Mouse (Mus musculus) adrenal gland, adult 10 weeks (tissue): ENCODE data around the gene Tnfrsf12a. TPM values are rescaled to one million over a fixed set of nuclear protein-coding genes. Genes with fewer than 3 reads are reported as not detected.

Experiments
- polyA plus RNA-seq: library from polyadenylated mRNA; stranded (reverse); fragments of 350-450 nt; fragmentation: Illumina TruSeq; extraction: RNeasy Lipid Tissue Mini Kit (QIAGEN cat#74804); gene quantifications from one replicate; pipeline ENCODE4 v1.2.3, GENCODE M21; 2014; ENCODE audit warnings: low read depth, low replicate concordance

The Tnfrsf12a gene
- 4.1 TPM for polyA plus RNA-seq

GRCm38 (mm10) chr17:23677236-23677679 is at the start of gene Tnfrsf12a:
TSS of gene Tnfrsf12a (minus strand) at chr17:23677468.

GRCm38 (mm10) chr17:23725999-23726757 is 48.9 kb upstream of the Tnfrsf12a start, which contains the start of gene Pkmyt1:
TSS of gene Pkmyt1 (plus strand) at chr17:23726336.

DNA sequence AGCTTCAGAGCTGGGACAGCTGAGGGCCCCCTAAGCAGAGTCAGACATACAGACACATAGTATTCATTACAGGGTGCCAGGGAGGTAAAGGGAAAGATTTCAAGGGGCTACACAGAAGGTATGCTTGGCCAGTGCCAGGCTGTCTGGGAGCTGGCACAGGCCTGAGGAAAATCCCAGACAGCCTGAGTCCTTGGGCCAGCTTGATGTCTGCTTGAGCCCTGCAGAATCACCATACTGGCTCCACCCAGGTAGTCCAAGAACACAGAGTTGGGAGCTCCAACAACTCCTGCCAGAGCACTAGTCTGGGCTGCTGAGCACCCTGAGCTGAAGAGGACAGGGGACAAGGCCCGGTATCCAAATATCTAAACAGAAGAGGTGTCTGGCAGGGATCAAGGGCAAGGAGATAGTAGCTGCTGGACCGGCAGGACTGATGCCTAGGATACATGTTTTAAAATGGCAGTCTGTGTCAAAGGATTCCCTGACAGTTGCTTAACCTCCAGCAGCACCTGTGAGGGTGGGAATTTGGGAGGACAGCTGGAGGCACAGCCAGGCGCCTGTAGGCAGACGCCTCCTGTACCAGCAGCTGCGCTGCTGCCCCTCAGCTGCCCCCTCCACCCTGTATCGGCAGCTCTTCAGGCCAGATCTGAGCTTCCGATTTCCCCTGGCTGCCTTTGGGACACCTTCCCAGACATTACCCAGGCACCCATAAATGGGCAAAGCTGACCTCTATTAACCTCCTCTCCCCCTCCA is 45.3 kb upstream of the Tnfrsf12a start, which contains the start of gene 1520401A03Rik:
TSS of gene 1520401A03Rik (minus strand) at position 408 of the 750 bp plus-strand sequence.

DNA sequence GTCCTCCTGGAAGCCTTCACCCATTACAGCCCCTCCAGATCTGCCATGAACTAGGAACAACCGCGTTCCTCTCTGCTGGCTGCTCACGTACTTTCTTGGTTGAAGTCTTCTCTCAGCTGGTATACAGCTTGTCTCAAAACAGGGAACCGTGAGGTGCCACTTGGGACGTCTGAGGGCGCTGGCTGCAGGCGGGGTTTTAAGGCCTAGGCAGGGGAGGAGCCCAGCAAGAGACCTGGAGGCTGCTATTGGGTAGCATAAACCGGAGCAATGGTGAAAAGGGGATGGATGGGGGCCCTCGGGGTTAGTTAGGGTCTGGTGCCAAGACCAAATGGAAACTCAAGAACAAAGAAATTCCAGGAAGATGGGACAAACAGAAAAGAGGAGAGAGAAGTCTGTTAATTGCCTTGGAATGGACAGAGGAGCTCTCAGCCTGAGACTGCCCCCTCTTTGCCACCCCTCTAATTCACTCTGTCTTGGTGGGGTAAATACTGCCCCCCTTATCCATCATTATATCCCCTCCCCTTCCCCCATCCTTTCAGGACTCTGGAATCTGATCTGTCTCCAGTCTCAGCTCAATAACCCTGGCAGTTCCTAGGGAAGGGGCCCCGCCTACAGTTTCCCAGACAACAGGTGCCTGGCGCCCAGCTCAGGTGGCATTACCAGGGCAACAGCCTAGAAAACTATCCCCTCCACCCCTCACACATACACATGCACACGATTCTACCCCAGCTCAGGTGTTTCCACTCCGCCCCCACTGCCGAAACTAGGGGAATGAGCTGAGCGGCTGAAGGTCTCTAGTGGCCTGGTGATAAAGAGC is 6.8 kb upstream of the Tnfrsf12a start, which contains the start of gene Cldn9:
TSS of gene Cldn9 (minus strand) at position 171 of the 817 bp plus-strand sequence.

DNA sequence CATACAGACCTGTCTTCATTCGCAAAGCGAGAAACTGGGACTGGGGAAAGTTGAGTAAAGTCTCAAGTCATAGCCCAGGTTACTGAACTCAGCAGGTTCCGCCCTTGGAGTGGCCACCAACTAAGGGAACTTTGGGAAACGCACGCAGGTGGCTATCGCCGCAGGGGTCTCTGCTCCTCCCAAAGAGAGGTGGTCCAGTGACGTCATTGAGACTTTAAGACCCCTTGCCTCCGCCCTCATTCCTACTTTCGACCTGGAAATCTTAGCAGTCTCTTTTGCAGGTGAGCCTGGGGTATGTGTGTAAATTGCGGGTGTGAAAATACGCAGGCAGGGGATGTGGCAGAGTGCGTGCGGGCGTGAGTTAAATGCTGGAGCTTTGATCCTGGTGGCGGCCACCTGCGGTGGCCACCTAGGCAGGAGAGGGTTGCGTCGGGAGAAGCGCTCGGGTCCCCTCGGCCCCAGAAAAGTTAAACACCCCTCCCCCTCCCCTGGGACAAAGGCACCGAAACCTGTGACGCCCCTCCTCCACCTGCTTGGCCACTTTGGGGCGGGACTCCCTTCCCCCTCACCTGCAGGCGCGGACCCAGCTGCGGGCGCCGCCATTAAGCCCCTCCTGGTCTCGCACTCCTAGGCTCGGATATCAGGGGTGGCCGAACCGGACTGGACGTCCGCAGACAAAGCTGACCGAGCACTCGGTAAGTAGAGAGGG is 2.0 kb upstream of the Tnfrsf12a start, which contains the start of gene Cldn6:
TSS of gene Cldn6 (plus strand) at position 123 of the 709 bp plus-strand sequence.

DNA sequence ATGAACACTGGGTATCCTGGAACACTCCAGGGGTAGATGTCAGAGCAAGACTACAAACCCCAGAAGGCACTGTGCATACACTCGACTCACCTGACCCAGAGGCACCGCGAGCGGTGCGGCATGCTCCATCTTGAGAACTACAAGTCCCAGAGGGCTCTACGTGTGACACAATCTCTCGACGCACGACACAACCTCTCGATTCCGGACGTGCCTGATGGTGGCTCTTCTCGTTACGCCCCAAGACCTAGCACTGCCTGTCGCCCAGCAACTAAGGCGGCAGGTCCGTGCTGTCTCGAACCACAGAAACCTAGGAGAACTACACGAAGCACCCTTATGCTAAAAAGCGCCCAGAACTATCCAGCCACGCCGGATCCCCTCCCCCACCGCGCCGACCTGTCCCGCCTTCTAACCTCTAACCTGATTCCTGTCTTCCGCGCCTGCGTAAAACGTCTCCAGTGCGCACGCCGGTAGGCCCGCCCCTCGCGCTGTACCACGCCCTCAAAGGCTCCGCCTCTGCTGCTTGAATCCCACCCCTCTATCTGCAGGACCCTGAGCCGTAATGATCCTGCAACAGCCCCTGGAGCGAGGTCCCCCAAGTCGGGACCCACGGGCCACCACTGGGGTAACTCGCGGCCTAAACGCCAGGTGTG is 3.7 kb downstream of the Tnfrsf12a start, which contains the start of the genes Hcfc1r1 and Thoc6:
TSS of gene Hcfc1r1 (plus strand) at position 173 of the 650 bp plus-strand sequence.
TSS of gene Thoc6 (minus strand) at position 459 of the 650 bp plus-strand sequence.

GRCm38 (mm10) chr17:23660117-23660875 is 17.0 kb downstream of the Tnfrsf12a start, which contains the start of gene Bicdl2:
TSS of gene Bicdl2 (plus strand) at chr17:23660506.

GRCm38 (mm10) chr17:23644613-23645495 is 32.4 kb downstream of the Tnfrsf12a start, which contains the start of gene Mmp25:
TSS of gene Mmp25 (minus strand) at chr17:23645277.

Other genes starting within 250 kb of the Tnfrsf12a start
- not detected for gene Vmn2r117, start 197.8 kb downstream of the Tnfrsf12a start, polyA plus RNA-seq
- gene Zfp213, start 113.2 kb downstream of the Tnfrsf12a start, polyA plus RNA-seq: 0.70 TPM
- gene Zfp13, start 78.0 kb downstream of the Tnfrsf12a start, polyA plus RNA-seq: not detected
- not detected for gene Zscan10, start 76.6 kb downstream of the Tnfrsf12a start, polyA plus RNA-seq
- not detected for gene Mmp25, start 32.2 kb downstream of the Tnfrsf12a start, polyA plus RNA-seq
- not detected for gene Bicdl2, start 17.0 kb downstream of the Tnfrsf12a start, polyA plus RNA-seq
- 11.7 TPM for gene Hcfc1r1, start 3.9 kb downstream of the Tnfrsf12a start, polyA plus RNA-seq
- gene Thoc6, start 3.6 kb downstream of the Tnfrsf12a start, polyA plus RNA-seq: 3.1 TPM
- gene Cldn6, start 1.8 kb upstream of the Tnfrsf12a start, polyA plus RNA-seq: not detected
- gene Cldn9, start 6.6 kb upstream of the Tnfrsf12a start, polyA plus RNA-seq: not detected
- 0.58 TPM for gene 1520401A03Rik, start 45.3 kb upstream of the Tnfrsf12a start, polyA plus RNA-seq
- gene Pkmyt1, start 48.9 kb upstream of the Tnfrsf12a start, polyA plus RNA-seq: not detected
- gene Paqr4, start 63.4 kb upstream of the Tnfrsf12a start, polyA plus RNA-seq: 3.3 TPM
- gene Kremen2, start 68.4 kb upstream of the Tnfrsf12a start, polyA plus RNA-seq: not detected
- 1.2 TPM for gene Flywch1, start 94.1 kb upstream of the Tnfrsf12a start, polyA plus RNA-seq
- gene Flywch2, start 108.6 kb upstream of the Tnfrsf12a start, polyA plus RNA-seq: 1.0 TPM
- gene Srrm2, start 113.1 kb upstream of the Tnfrsf12a start, polyA plus RNA-seq: 189 TPM
- gene Elob, start 151.7 kb upstream of the Tnfrsf12a start, polyA plus RNA-seq: 32.6 TPM
- not detected for gene Prss33, start 158.6 kb upstream of the Tnfrsf12a start, polyA plus RNA-seq
- gene Prss32, start 166.4 kb upstream of the Tnfrsf12a start, polyA plus RNA-seq: not detected
- gene Prss41, start 166.7 kb upstream of the Tnfrsf12a start, polyA plus RNA-seq: not detected
- gene Prss21, start 190.6 kb upstream of the Tnfrsf12a start, polyA plus RNA-seq: not detected
- not detected for gene Dcpp1, start 203.4 kb upstream of the Tnfrsf12a start, polyA plus RNA-seq
- not detected for gene Dcpp2, start 203.4 kb upstream of the Tnfrsf12a start, polyA plus RNA-seq
- gene Dcpp3, start 240.0 kb upstream of the Tnfrsf12a start, polyA plus RNA-seq: not detected